Mouse (Mus musculus) erythroblast, embryonic 14.5 days (primary cell): Measurements from ENCODE around the gene Sun1.

Source experiments
- GATA1 ChIP-seq: IDR thresholded peaks from 2 replicates; pipeline ENCODE4 v1.6.1; 2012; ENCODE audit warnings: low read length, inconsistent platforms, mixed read lengths
- TAL1 ChIP-seq: IDR thresholded peaks from 3 replicates; pipeline ENCODE4 v1.6.1; 2012; ENCODE audit warnings: low read length, inconsistent platforms, mixed read lengths

DNA sequence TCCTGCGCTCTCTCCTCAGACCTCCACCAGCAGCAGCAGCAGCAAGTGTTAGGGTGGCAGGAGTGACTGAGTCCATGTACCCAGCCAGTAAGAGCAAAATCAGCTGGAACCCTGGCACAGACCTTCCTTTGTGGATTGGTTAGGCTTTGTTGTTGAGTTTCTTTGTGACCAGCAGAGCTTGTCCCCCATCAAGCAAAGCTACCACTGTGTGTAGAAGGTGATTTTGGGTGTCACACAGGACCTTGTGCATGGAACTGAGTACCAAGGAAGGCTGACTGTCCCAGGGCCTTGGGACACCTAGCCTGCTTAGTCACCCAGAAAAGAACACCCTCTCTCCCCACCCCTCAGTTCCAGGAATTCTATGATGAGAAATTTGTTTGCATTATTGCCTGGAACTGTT is 56.8 kb downstream of the Sun1 start:
- no peak for TF ChIP-seq GATA1
- no peak for TF ChIP-seq TAL1
